Mouse (Mus musculus): ENCODE measurements at regions not wholly inside any gene's neighbourhood (a gene's known extent, or its start where the extent isn't known, plus 50 kb on each side); places are given as distances from the start of the nearest gene placed in this dataset.
"Not testable (repeated sequence)": the region's sequence is repeated elsewhere in the genome, so short reads cannot be mapped to it uniquely, and the experiment has no call there.

- DNase-seq (ENCODE audit: low spot score), result no peak
These were observed 451.4 kb upstream of the Tbl1xr1 start for GRCm38 (mm10) chr3:21625039-21625438.

GRCm38 (mm10) chr3:21626029-21626428 is 450.4 kb upstream of the Tbl1xr1 start:
- DNase-seq (ENCODE audit: low spot score), result no peak

- DNase-seq (ENCODE audit: low spot score), result not testable (repeated sequence)
These were observed 449.4 kb upstream of the Tbl1xr1 start for GRCm38 (mm10) chr3:21627048-21627447.

- no peak for DNase-seq (ENCODE audit: low spot score)
These were observed 442.7 kb upstream of the Tbl1xr1 start for GRCm38 (mm10) chr3:21633600-21634221.

GRCm38 (mm10) chr3:21634675-21635204 is 441.7 kb upstream of the Tbl1xr1 start:
- no peak for DNase-seq (ENCODE audit: low spot score)

- no peak for DNase-seq (ENCODE audit: low spot score)
These were observed 437.6 kb upstream of the Tbl1xr1 start for GRCm38 (mm10) chr3:21638886-21639285.

- no peak for DNase-seq (ENCODE audit: low spot score)
These were observed 436.9 kb upstream of the Tbl1xr1 start for GRCm38 (mm10) chr3:21639576-21639975.

- no peak for DNase-seq (ENCODE audit: low spot score)
These were observed 432.4 kb upstream of the Tbl1xr1 start for GRCm38 (mm10) chr3:21644086-21644485.

GRCm38 (mm10) chr3:21645268-21645667 is 431.2 kb upstream of the Tbl1xr1 start:
- DNase-seq (ENCODE audit: low spot score), result no peak

GRCm38 (mm10) chr3:21649885-21650469 is 426.5 kb upstream of the Tbl1xr1 start:
- no peak for DNase-seq (ENCODE audit: low spot score)

GRCm38 (mm10) chr3:21655301-21655700 is 421.2 kb upstream of the Tbl1xr1 start:
- DNase-seq (ENCODE audit: low spot score), result no peak

- DNase-seq (ENCODE audit: low spot score), result no peak
These were observed 408.9 kb upstream of the Tbl1xr1 start for GRCm38 (mm10) chr3:21667349-21668143.

- no peak for DNase-seq (ENCODE audit: low spot score)
These were observed 404.6 kb upstream of the Tbl1xr1 start for GRCm38 (mm10) chr3:21671885-21672284.

- no peak for DNase-seq (ENCODE audit: low spot score)
These were observed 404.0 kb upstream of the Tbl1xr1 start for GRCm38 (mm10) chr3:21672492-21672891.

- DNase-seq (ENCODE audit: low spot score), result no peak
These were observed 403.0 kb upstream of the Tbl1xr1 start for GRCm38 (mm10) chr3:21673466-21673865.

- DNase-seq (ENCODE audit: low spot score), result no peak
These were observed 398.2 kb upstream of the Tbl1xr1 start for GRCm38 (mm10) chr3:21678265-21678664.

- DNase-seq (ENCODE audit: low spot score), result no peak
These were observed 397.7 kb upstream of the Tbl1xr1 start for GRCm38 (mm10) chr3:21678734-21679133.

- not testable (repeated sequence) for DNase-seq (ENCODE audit: low spot score)
These were observed 378.3 kb upstream of the Tbl1xr1 start for GRCm38 (mm10) chr3:21697980-21698672.

- no peak for DNase-seq (ENCODE audit: low spot score)
These were observed 376.9 kb upstream of the Tbl1xr1 start for GRCm38 (mm10) chr3:21699526-21699925.

GRCm38 (mm10) chr3:21700326-21700725 is 376.1 kb upstream of the Tbl1xr1 start:
- DNase-seq (ENCODE audit: low spot score), result no peak

- no peak for DNase-seq (ENCODE audit: low spot score)
These were observed 349.5 kb upstream of the Tbl1xr1 start for GRCm38 (mm10) chr3:21726747-21727505.

GRCm38 (mm10) chr3:21728019-21728418 is 348.4 kb upstream of the Tbl1xr1 start:
- DNase-seq (ENCODE audit: low spot score), result no peak
